Mouse (Mus musculus): ENCODE results near the gene Adam1b. TPM values are rescaled to one million over a fixed set of nuclear protein-coding genes. Genes with fewer than 3 reads are reported as not detected.
A peak's percentile ranks its signal among the peaks of the same experiment; 100 is the strongest.

The Adam1b gene
- not detected in 2 replicates for polyA plus RNA-seq (2016; fragmentation: Nextera tagmentation; extraction: Ambion mirVana)

DNA sequence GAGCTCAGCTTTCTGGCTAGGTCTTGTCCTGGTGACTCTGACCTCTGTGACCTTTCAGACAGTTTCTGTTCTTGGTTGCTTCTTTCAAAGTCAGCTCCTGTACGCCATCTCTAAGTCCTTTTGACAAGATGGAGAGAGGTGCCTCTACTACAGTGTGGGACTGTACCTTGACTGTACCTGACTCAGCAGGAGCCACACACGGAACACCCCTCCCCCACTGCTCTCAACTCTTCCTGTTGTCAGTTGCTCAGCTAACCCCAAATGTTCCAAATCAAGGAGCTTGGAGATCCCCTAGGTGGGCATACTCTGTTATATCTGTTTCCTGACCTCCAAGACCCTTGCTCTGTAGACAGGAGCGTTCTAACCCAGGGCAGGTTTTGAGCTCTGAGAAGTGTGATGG, at the start of gene Adam1b:
TSS of gene Adam1b (minus strand) at position 205 of the 400 bp plus-strand sequence.
- ATAC-seq, result no peak
- no peak within 1 kb of the TSS for H3K4me3 ChIP-seq
- H3K4me2 ChIP-seq, result no peak within 1 kb of the TSS
- H3K9me3 ChIP-seq (replicated peaks), result no peaks in the 10 kb centered on the region
- WGBS (ENCODE audit: insufficient replicate concordance), result 72% methylated on average over 3 of the region's 3 CpGs
- peaks cover 14% of the 10 kb centered on the region for H3K4me1 ChIP-seq
- no peak within 1 kb of the TSS for H3K9ac ChIP-seq
- H3K27ac ChIP-seq, result no peak within 1 kb of the TSS
- no peaks in the 10 kb centered on the region for H3K36me3 ChIP-seq
- peaks cover 4% of the 10 kb centered on the region; the same call in 1 of the 2 replicates for H3K27me3 ChIP-seq (replicated peaks)

- no peaks in the 10 kb centered on the region for H3K9me3 ChIP-seq (replicated peaks)
- ATAC-seq, result no peak
- WGBS (ENCODE audit: insufficient replicate concordance), result 84% methylated on average over 7 of the region's 7 CpGs
- no peak overlapping the region for H3K4me2 ChIP-seq
- 0 out of 2 replicates have a peak, but pooled peaks cover 4% of the 10 kb centered on the region for H3K36me3 ChIP-seq
- no peaks in the 10 kb centered on the region; the same call in 1 of the 2 replicates for H3K27me3 ChIP-seq (replicated peaks)
- H3K4me1 ChIP-seq, result peaks cover 33% of the 10 kb centered on the region
- H3K4me3 ChIP-seq, result no peak overlapping the region
- H3K27ac ChIP-seq, result no peak overlapping the region
- no peak overlapping the region for H3K9ac ChIP-seq
These were observed 46.0 kb upstream of the Adam1b start for GRCm38 (mm10) chr5:121549196-121549595.

- H3K4me3 ChIP-seq, result peak overlapping the region; percentile 81; the same call in 1 of the 2 replicates
- H3K27ac ChIP-seq, result peak overlapping the region; percentile 93
- peak overlapping the region; percentile 74 for H3K4me2 ChIP-seq
- H3K9ac ChIP-seq, result peak overlapping the region; percentile 92
- H3K27me3 ChIP-seq (replicated peaks), result no peaks in the 10 kb centered on the region
- 0 out of 2 replicates have a peak, but pooled peaks cover 4% of the 10 kb centered on the region for H3K36me3 ChIP-seq
- H3K9me3 ChIP-seq (replicated peaks), result no peaks in the 10 kb centered on the region
- H3K4me1 ChIP-seq, result peaks cover 46% of the 10 kb centered on the region
- WGBS (ENCODE audit: insufficient replicate concordance), result 66% methylated on average over 3 of the region's 3 CpGs
- ATAC-seq, result peak; percentile 56; the same call in 1 of the 2 replicates
These were observed 43.8 kb upstream of the Adam1b start for GRCm38 (mm10) chr5:121547084-121547483.

DNA sequence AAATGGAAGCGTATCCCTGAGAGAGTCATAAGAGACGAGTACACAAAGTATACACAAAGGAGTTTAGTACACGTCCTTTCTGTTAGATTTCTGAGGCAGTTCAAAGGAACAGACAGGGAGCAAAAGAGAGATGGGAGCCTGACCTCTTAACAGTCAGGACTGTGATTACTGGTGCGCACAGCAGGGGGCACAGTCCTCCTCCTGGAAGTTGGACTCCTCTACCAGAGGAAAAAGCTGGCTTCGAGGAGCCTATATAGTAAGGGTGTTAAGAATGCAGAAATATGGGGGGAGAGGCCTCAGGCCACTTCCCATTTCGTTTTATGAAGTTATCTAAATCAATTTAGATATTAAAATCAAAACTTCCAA, 43.3 kb upstream of the Adam1b start:
- peak overlapping the region; percentile 93 for H3K27ac ChIP-seq
- WGBS (ENCODE audit: insufficient replicate concordance), result 17% methylated on average over 6 of the region's 6 CpGs
- H3K27me3 ChIP-seq (replicated peaks), result no peaks in the 10 kb centered on the region
- H3K9ac ChIP-seq, result peak overlapping the region; percentile 92
- 0 out of 2 replicates have a peak, but pooled peaks cover 4% of the 10 kb centered on the region for H3K36me3 ChIP-seq
- 0 out of 2 replicates have a peak, but pooled peaks have one; percentile 36 for ATAC-seq
- H3K9me3 ChIP-seq (replicated peaks), result no peaks in the 10 kb centered on the region
- peaks cover 47% of the 10 kb centered on the region for H3K4me1 ChIP-seq
- peak overlapping the region; percentile 81 for H3K4me3 ChIP-seq
- peak overlapping the region; percentile 74 for H3K4me2 ChIP-seq

- WGBS (ENCODE audit: insufficient replicate concordance), result under 1% methylated on average over 55 of the region's 55 CpGs
- Histone ChIP-seq H3K27ac (peak within 1 kb of the TSS; percentile 93), H3K9ac (peak within 1 kb of the TSS; percentile 92), H3K4me3 (peak within 1 kb of the TSS; percentile 81), H3K27me3 (replicated peaks) (no peaks in the 10 kb centered on the region), H3K9me3 (replicated peaks) (no peaks in the 10 kb centered on the region), H3K4me1 (peaks cover 51% of the 10 kb centered on the region), H3K36me3 (peaks cover 4% of the 10 kb centered on the region; the same call in 1 of the 2 replicates), H3K4me2 (peak within 1 kb of the TSS; percentile 74)
- peak; percentile 91 for ATAC-seq
These were observed 42.7 kb upstream of the Adam1b start, which contains the start of gene Mapkapk5 for GRCm38 (mm10) chr5:121545793-121546529. Mapkapk5 (minus strand) TSS chr5:121545905.

DNA sequence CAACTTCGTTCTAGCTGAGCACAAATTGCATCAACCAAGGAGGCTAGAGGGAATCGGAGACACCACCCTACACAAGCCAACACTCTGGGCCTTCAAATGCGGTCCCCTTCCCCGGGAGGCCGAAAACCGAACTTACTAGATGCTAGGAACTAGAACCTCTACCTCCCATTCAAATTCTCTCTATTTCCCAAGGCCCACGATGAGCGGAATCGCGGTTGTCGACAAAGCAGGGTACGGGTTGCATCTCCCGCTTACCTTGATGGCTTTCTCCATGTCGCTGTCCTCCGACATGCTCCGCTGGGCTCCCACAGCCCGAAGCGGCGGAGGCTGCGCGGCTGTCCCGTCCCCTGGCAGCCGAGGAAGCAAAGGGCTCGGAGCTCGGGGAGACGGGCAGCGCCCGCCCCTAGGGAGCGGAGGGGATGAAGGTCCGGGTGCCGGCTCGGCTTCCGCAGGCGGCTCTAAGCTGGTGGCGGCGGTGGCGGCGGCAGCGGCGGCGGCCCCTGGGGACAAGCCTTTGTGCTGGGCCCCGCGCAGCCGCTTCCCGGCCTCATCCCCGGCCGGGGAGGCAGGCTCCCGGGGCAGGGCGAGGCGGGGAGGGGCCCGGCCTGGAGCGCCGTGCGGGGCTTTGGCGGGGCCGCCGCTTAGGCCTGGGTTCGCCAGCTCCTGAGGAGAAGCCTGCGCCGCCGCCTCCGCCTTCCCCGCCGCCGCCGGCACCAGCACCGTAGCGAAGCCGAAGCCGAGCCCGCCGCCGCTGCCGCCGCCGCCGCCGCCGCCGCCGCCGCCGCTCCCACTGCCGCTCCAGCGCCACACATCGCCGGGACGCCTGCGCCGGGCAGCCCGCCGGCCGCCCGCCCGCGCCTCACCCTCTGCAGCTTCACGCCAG, 41.9 kb upstream of the Adam1b start, which contains the start of the genes Adam1a and Gm42878:
TSS of gene Adam1a (minus strand) at position 573 of the 883 bp plus-strand sequence.
TSS of gene Gm42878 (minus strand) at position 573 of the 883 bp plus-strand sequence.
- Histone ChIP-seq H3K27me3 (replicated peaks) (no peaks in the 10 kb centered on the region), H3K4me1 (peaks cover 53% of the 10 kb centered on the region), H3K4me2 (peak within 1 kb of the TSS; percentile 74), H3K36me3 (peaks cover 4% of the 10 kb centered on the region; the same call in 1 of the 2 replicates), H3K9ac (peak within 1 kb of the TSS; percentile 92), H3K27ac (peak within 1 kb of the TSS; percentile 93), H3K9me3 (replicated peaks) (no peaks in the 10 kb centered on the region), H3K4me3 (peak within 1 kb of the TSS; percentile 81)
- peak; percentile 74 for ATAC-seq
- WGBS (ENCODE audit: insufficient replicate concordance), result under 1% methylated on average over 60 of the region's 97 CpGs

- H3K36me3 ChIP-seq, result peaks cover 19% of the 10 kb centered on the region
- peak overlapping the region; percentile 81; the same call in 1 of the 2 replicates for H3K4me3 ChIP-seq
- peak overlapping the region; percentile 74 for H3K4me2 ChIP-seq
- H3K4me1 ChIP-seq, result peaks cover 58% of the 10 kb centered on the region
- H3K27ac ChIP-seq, result no peak overlapping the region
- no peak overlapping the region for H3K9ac ChIP-seq
- H3K27me3 ChIP-seq (replicated peaks), result no peaks in the 10 kb centered on the region
- no peak for ATAC-seq
- 71% methylated on average over 3 of the region's 3 CpGs for WGBS (ENCODE audit: insufficient replicate concordance)
- H3K9me3 ChIP-seq (replicated peaks), result no peaks in the 10 kb centered on the region
These were observed 40.1 kb upstream of the Adam1b start for GRCm38 (mm10) chr5:121543370-121543769.

- 83% methylated on average over 7 of the region's 7 CpGs for WGBS (ENCODE audit: insufficient replicate concordance)
- Histone ChIP-seq H3K9me3 (replicated peaks) (no peaks in the 10 kb centered on the region), H3K27me3 (replicated peaks) (no peaks in the 10 kb centered on the region)
These were observed 38.0 kb upstream of the Adam1b start for GRCm38 (mm10) chr5:121541235-121541634.

DNA sequence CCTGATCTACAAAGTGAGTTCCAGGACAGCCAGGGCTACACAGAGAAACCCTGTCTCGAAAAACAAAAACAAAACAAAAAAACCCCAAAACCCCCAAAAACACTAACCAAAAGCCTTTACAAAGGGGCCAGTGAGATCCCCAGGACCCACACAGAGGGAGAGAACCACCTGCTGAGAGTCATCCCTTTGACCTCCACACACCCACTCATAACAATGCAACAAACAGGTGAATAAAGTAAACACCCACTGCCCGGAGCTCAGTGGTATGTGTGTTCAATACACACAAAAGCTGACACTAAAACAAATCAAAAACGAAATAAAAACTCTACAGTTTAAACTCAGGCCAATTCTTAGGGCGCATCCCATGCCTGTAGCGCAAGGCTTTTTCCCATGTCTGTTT, 36.8 kb upstream of the Adam1b start:
- H3K4me2 ChIP-seq, result no peak overlapping the region
- H3K27ac ChIP-seq, result no peak overlapping the region
- no peaks in the 10 kb centered on the region for H3K9me3 ChIP-seq (replicated peaks)
- no peak overlapping the region for H3K9ac ChIP-seq
- 88% methylated on average over 5 of the region's 5 CpGs for WGBS (ENCODE audit: insufficient replicate concordance)
- H3K36me3 ChIP-seq, result peaks cover 48% of the 10 kb centered on the region
- no peaks in the 10 kb centered on the region for H3K27me3 ChIP-seq (replicated peaks)
- H3K4me3 ChIP-seq, result no peak overlapping the region
- peaks cover 69% of the 10 kb centered on the region for H3K4me1 ChIP-seq
- ATAC-seq, result no peak

More at GRCm38 (mm10) chr5:121541235-121541634, 38.0 kb upstream of the Adam1b start:
- Histone ChIP-seq H3K4me3 (no peak overlapping the region), H3K36me3 (peaks cover 36% of the 10 kb centered on the region), H3K9ac (no peak overlapping the region), H3K4me1 (peaks cover 58% of the 10 kb centered on the region), H3K27ac (no peak overlapping the region), H3K4me2 (no peak overlapping the region)
- no peak for ATAC-seq

GRCm38 (mm10) chr5:121537588-121537987, 34.4 kb upstream of the Adam1b start:
- no peak overlapping the region for H3K4me3 ChIP-seq
- H3K9me3 ChIP-seq (replicated peaks), result no peaks in the 10 kb centered on the region
- WGBS (ENCODE audit: insufficient replicate concordance), result 88% methylated on average over 2 of the region's 2 CpGs
- H3K9ac ChIP-seq, result no peak overlapping the region
- 0 out of 2 replicates have a peak overlapping the region, but pooled peaks have one; percentile 2 for H3K27ac ChIP-seq
- H3K4me2 ChIP-seq, result no peak overlapping the region
- ATAC-seq, result no peak
- H3K36me3 ChIP-seq, result peaks cover 71% of the 10 kb centered on the region
- H3K27me3 ChIP-seq (replicated peaks), result no peaks in the 10 kb centered on the region
- H3K4me1 ChIP-seq, result peaks cover 57% of the 10 kb centered on the region

DNA sequence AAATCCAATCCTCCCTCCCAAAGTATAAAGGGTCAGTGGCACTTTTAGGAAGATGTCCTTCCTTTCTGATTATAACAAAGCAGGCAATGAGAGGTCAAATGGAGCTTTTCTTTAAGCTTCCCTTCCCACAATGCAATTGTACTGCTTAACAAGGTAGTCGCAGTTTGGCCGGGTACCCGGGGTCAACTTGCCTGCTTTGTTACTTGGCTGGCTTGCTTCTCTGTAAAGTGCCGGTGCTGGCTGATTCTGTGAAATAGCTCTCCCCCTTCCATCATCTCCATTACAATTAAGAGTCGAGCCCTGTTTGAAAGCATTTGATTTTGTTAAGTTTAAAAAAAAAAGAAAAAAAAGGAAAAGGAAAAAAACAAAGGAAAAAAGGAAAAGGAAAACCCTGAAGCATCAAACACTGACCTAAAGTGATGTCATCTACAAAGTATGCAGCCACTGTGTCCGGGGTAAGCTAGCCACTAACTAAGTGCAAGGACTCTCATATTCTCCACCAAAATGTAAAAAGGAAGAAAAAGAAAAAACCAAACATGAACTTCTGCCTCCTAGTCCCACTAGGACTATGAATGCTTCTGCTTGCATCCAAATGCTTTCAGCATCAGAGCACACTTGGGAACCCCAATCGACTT, 33.8 kb upstream of the Adam1b start:
- no peak for ATAC-seq
- WGBS (ENCODE audit: insufficient replicate concordance), result 84% methylated on average over 7 of the region's 7 CpGs
- no peaks in the 10 kb centered on the region for H3K27me3 ChIP-seq (replicated peaks)
- no peak overlapping the region for H3K9ac ChIP-seq
- H3K4me3 ChIP-seq, result no peak overlapping the region
- H3K27ac ChIP-seq, result 0 out of 2 replicates have a peak overlapping the region, but pooled peaks have one; percentile 84
- no peak overlapping the region for H3K4me2 ChIP-seq
- H3K4me1 ChIP-seq, result peaks cover 51% of the 10 kb centered on the region
- H3K36me3 ChIP-seq, result peaks cover 76% of the 10 kb centered on the region
- H3K9me3 ChIP-seq (replicated peaks), result no peaks in the 10 kb centered on the region
